In genomic region chr7:78793895-78794570, GRCm38 (mm10) we compare ENCODE assay signal across 12 mouse cellular contexts. TPM values are rescaled to one million over a fixed set of nuclear protein-coding genes. Genes with fewer than 3 reads are reported as not detected.
A peak's percentile ranks its signal among the peaks of the same experiment; 100 is the strongest.
DNase-seq lines count a peak whose midpoint lies in the region; ATAC-seq and TF ChIP-seq lines count a peak whose summit lies in the region.
"Had no signal": no experiment of that assay in that cellular context is flagged by ENCODE, and none has a peak within 500 bp of the region (broad histone marks: within the 10 kb centered on the region; RNA-seq: fewer than 3 reads in every experiment).

No protein-coding gene starts in this region.

- no peak for TF ChIP-seq CTCF in heart, postnatal 0 days (IDR thresholded peaks at IDR 0.05; ENCODE audit: low read depth)
- TF ChIP-seq CTCF in liver, embryonic 14.5 days (IDR thresholded peaks at IDR 0.05; ENCODE audit: low read depth): no peak

- intact Hi-C loops in heart, postnatal 10 days (cut with DNase I): loop anchor here (5.0 kb wide), 1 partner anchor 53 kb away; the partner anchor contains the start of gene Det1

- H3K27me3 ChIP-seq in heart, postnatal 0 days (ENCODE audit: control insufficient read depth, insufficient read depth, low read length): no peaks in the 10 kb centered on the region
- H3K27me3 ChIP-seq in liver, embryonic 14.5 days (ENCODE audit: control insufficient read depth, insufficient read depth, low read length): no peaks in the 10 kb centered on the region
- H3K27me3 ChIP-seq: intestine, embryonic 15.5 days; neural tube, embryonic 15.5 days had no signal

- H3K27ac ChIP-seq in heart, postnatal 0 days (ENCODE audit: low read depth): peak overlapping the region; percentile 61; the same call in 1 of the 2 replicates
- H3K27ac ChIP-seq in liver, embryonic 14.5 days: peak overlapping the region; percentile 20; the same call in 1 of the 2 replicates
- H3K27ac ChIP-seq: intestine, embryonic 15.5 days; neural tube, embryonic 15.5 days had no signal

- peaks cover 14% of the 10 kb centered on the region for H3K4me1 ChIP-seq in heart, postnatal 0 days (ENCODE audit: control insufficient read depth, insufficient read depth)
- H3K4me1 ChIP-seq in liver, embryonic 14.5 days (replicated peaks; ENCODE audit: control insufficient read depth in 2 of 2, insufficient read depth in 2 of 2, low read length in 1 of 2): peaks cover 36% of the 10 kb centered on the region in 2 experiments
- H3K4me1 ChIP-seq: intestine, embryonic 15.5 days had no signal

- 65% methylated on average over 13 of the region's 13 CpGs for WGBS in heart, postnatal 0 days
- WGBS in liver, embryonic 14.5 days (ENCODE audit: insufficient replicate concordance): 51% methylated on average over 13 of the region's 13 CpGs

- no peak for DNase-seq in heart, postnatal 0 days (ENCODE audit: low spot score)
- no peak for DNase-seq in heart, postnatal 10 days
- peak; percentile 28 for DNase-seq in adipocyte (ENCODE audit: low spot score)
- DNase-seq in liver, embryonic 14.5 days (ENCODE audit: low read depth in 3 of 3, low spot score in 3 of 3): no peak
- DNase-seq in thymus, postnatal 36 days: peak; percentile 12 to 27
- DNase-seq in cerebellum, postnatal 25 days: no peak
- DNase-seq in cerebellum, postnatal 4 days (ENCODE audit: low spot score in 2 of 2): no peak
- DNase-seq: cerebellum, adult 9-11 months had no signal

- H3K4me2 ChIP-seq in heart, postnatal 0 days (ENCODE audit: low read depth, low read length): peak overlapping the region; percentile 19; the same call in 1 of the 2 replicates
- H3K4me2 ChIP-seq in liver, embryonic 14.5 days (ENCODE audit: low read depth): no peak overlapping the region
- H3K4me2 ChIP-seq: intestine, embryonic 15.5 days; neural tube, embryonic 15.5 days had no signal

- no peak overlapping the region for H3K9ac ChIP-seq in heart, postnatal 0 days (replicated peaks; ENCODE audit: low read depth, low read length)
- H3K9ac ChIP-seq in liver, embryonic 14.5 days (replicated peaks): 0 out of 2 replicates have a peak overlapping the region, but pooled peaks have one; percentile 3
- H3K9ac ChIP-seq: intestine, embryonic 15.5 days; neural tube, embryonic 15.5 days had no signal

- H3K4me3 ChIP-seq in heart, postnatal 0 days (ENCODE audit: low read depth, low read length): no peak overlapping the region
- no peak overlapping the region for H3K4me3 ChIP-seq in liver, embryonic 14.5 days (ENCODE audit: insufficient read depth in 1 of 2, low read depth in 2 of 2, low read length in 2 of 2)
- H3K4me3 ChIP-seq: erythroblast, embryonic 14.5 days; intestine, embryonic 15.5 days; neural tube, embryonic 15.5 days had no signal

- no peaks in the 10 kb centered on the region for H3K9me3 ChIP-seq in heart, postnatal 0 days (replicated peaks; ENCODE audit: control insufficient read depth, low read length)
- H3K9me3 ChIP-seq in liver, embryonic 14.5 days (ENCODE audit: control insufficient read depth, low read length): no peaks in the 10 kb centered on the region
- H3K9me3 ChIP-seq: intestine, embryonic 15.5 days; neural tube, embryonic 15.5 days had no signal

- peaks cover 32% of the 10 kb centered on the region for H3K36me3 ChIP-seq in heart, postnatal 0 days (replicated peaks; ENCODE audit: control insufficient read depth, insufficient read depth, low read length)
- peaks cover 10% of the 10 kb centered on the region for H3K36me3 ChIP-seq in liver, embryonic 14.5 days (replicated peaks; ENCODE audit: control insufficient read depth, insufficient read depth, low read depth)

- TF ChIP-seq EP300 in heart, postnatal 0 days (IDR thresholded peaks at IDR 0.05; ENCODE audit: low read depth): no peak
- no peak for TF ChIP-seq EP300 in liver, embryonic 14.5 days (IDR thresholded peaks at IDR 0.05; ENCODE audit: low read depth)

- ATAC-seq in heart, postnatal 0 days (ENCODE audit: insufficient read depth, low read depth): no peak
- ATAC-seq in liver, embryonic 14.5 days (ENCODE audit: insufficient read depth): no peak
- ATAC-seq: intestine, embryonic 15.5 days; midbrain, embryonic 16.5 days had no signal

RNA-seq across cellular contexts. Expression of gene Mrpl46, which starts 10.7 kb away (rescaled TPM):
- 38.3 and 41.4 TPM in 2 replicates for total RNA-seq in heart, postnatal 0 days (2014; rRNA removed; ENCODE audit: low replicate concordance)
- polyA plus RNA-seq in heart, postnatal 0 days (2015; fragmentation: Nextera tagmentation; extraction: Ambion mirVana): 71.5 and 71.6 TPM in 2 replicates
- total RNA-seq in heart, postnatal 10 days (2021): 10 to 100 TPM; 45.9 to 47.4 TPM
- polyA plus RNA-seq in liver, embryonic 14.5 days (2012; rRNA removed): 16.3 and 22.4 TPM in 2 replicates
- polyA plus RNA-seq in liver, embryonic 14.5 days (2014; fragmentation: Nextera tagmentation; extraction: Ambion mirVana): 52.9 and 55.1 TPM in 2 replicates

RNA-seq across cellular contexts. Expression of gene Mrps11, which starts 11.1 kb away (rescaled TPM):
- 43.6 and 78.5 TPM in 2 replicates for total RNA-seq in heart, postnatal 0 days (2014; rRNA removed; ENCODE audit: low replicate concordance)
- polyA plus RNA-seq in heart, postnatal 0 days (2015; fragmentation: Nextera tagmentation; extraction: Ambion mirVana): 56.7 and 59.6 TPM in 2 replicates
- 10 to 100 TPM; 45.1 to 49.4 TPM for total RNA-seq in heart, postnatal 10 days (2021)
- polyA plus RNA-seq in liver, embryonic 14.5 days (2012; rRNA removed): 41.3 and 45.2 TPM in 2 replicates
- 40.8 and 46.3 TPM in 2 replicates for polyA plus RNA-seq in liver, embryonic 14.5 days (2014; fragmentation: Nextera tagmentation; extraction: Ambion mirVana)

RNA-seq across cellular contexts. Expression of gene Det1, which starts 53.0 kb away (rescaled TPM):
- 8.7 and 11.1 TPM in 2 replicates for total RNA-seq in heart, postnatal 0 days (2014; rRNA removed; ENCODE audit: low replicate concordance)
- 7.6 and 8.2 TPM in 2 replicates for polyA plus RNA-seq in heart, postnatal 0 days (2015; fragmentation: Nextera tagmentation; extraction: Ambion mirVana)
- 10 to 100 TPM in 1 of 2 experiments, 1 to 10 TPM in 1; 7.2 to 10.7 TPM for total RNA-seq in heart, postnatal 10 days (2021)
- polyA plus RNA-seq in liver, embryonic 14.5 days (2012; rRNA removed): 6.3 and 7.0 TPM in 2 replicates
- polyA plus RNA-seq in liver, embryonic 14.5 days (2014; fragmentation: Nextera tagmentation; extraction: Ambion mirVana): 6.9 and 7.6 TPM in 2 replicates

RNA-seq across cellular contexts. Expression of gene Ntrk3, which starts 56.2 kb away (rescaled TPM):
- 2.2 and 4.2 TPM in 2 replicates for total RNA-seq in heart, postnatal 0 days (2014; rRNA removed; ENCODE audit: low replicate concordance)
- polyA plus RNA-seq in heart, postnatal 0 days (2015; fragmentation: Nextera tagmentation; extraction: Ambion mirVana): 0.88 and 1.1 TPM in 2 replicates
- 1 to 10 TPM; 3.0 to 6.3 TPM for total RNA-seq in heart, postnatal 10 days (2021)
- 0.25 and 0.50 TPM in 2 replicates for polyA plus RNA-seq in liver, embryonic 14.5 days (2012; rRNA removed)
- 0.03 and 0.14 TPM in 2 replicates for polyA plus RNA-seq in liver, embryonic 14.5 days (2014; fragmentation: Nextera tagmentation; extraction: Ambion mirVana)
- polyA plus RNA-seq: erythroblast, embryonic 14.5 days had no signal

Comparison
In these comparisons a context has a peak if more than half of its experiments do, and no peak if none do; other contexts are left out.
1. DNase-seq: peak in adipocyte (single experiment) and thymus, postnatal 36 days (2 of 2); none in heart, postnatal 0 days (single experiment), heart, postnatal 10 days (0 of 2), liver, embryonic 14.5 days (0 of 3), cerebellum, postnatal 25 days (0 of 2) and cerebellum, postnatal 4 days (0 of 2).